Mouse (Mus musculus): ENCODE results near the gene Gm49368.

- TF ChIP-seq USF1 (IDR thresholded peaks at IDR 0.05; ENCODE audit: low read depth, low read length) (no peak), ZMIZ1 (IDR thresholded peaks at IDR 0.05; ENCODE audit: low read depth, low read length) (no peak), POLR2A (IDR thresholded peaks at IDR 0.05; ENCODE audit: control insufficient read depth in 1 of 2, insufficient read depth in 1 of 2, low read depth in 1 of 2, low read length in 2 of 2, poor library complexity in 1 of 2) (no peak), ELF1 (IDR thresholded peaks at IDR 0.05; ENCODE audit: low read depth, low read length) (peak; percentile 60), TAL1 (IDR thresholded peaks at IDR 0.05; ENCODE audit: low read length) (no peak), MAZ (IDR thresholded peaks at IDR 0.05; ENCODE audit: low read depth, low read length) (no peak), CTCF (IDR thresholded peaks at IDR 0.05 in 2 of 3, conservative IDR thresholded peaks at IDR 0.05 in 1 of 3; ENCODE audit: control insufficient read depth in 1 of 3, insufficient read depth in 1 of 3, low read depth in 2 of 3, low read length in 3 of 3, poor library complexity in 1 of 3, severe bottlenecking in 1 of 3) (no peak), USF2 (IDR thresholded peaks at IDR 0.05; ENCODE audit: borderline replicate concordance in 1 of 2, insufficient read depth in 1 of 2, low read depth in 1 of 2, low read length in 2 of 2) (no peak), KAT2A (conservative IDR thresholded peaks at IDR 0.05; ENCODE audit: low read depth, low read length) (no peak), CHD2 (IDR thresholded peaks at IDR 0.05; ENCODE audit: low read length) (no peak), POLR2AphosphoS5 (IDR thresholded peaks at IDR 0.05; ENCODE audit: borderline replicate concordance, low read depth, low read length) (no peak), MXI1 (IDR thresholded peaks at IDR 0.05; ENCODE audit: low read depth, low read length) (no peak)
These were observed 5.4 kb downstream of the Gm49368 start for GRCm38 (mm10) chr7:128067847-128068246.
